Mouse (Mus musculus): ENCODE measurements around the gene Olfr288. TPM values are rescaled to one million over a fixed set of nuclear protein-coding genes. Genes with fewer than 3 reads are reported as not detected.
A peak's percentile ranks its signal among the peaks of the same experiment; 100 is the strongest.

Olfr288 gene
- polyA plus RNA-seq, 1 experiment: not detected

- TF ChIP-seq CTCF (IDR thresholded peaks at IDR 0.05; ENCODE audit: insufficient read depth, low read length) (no peak), POLR2A (IDR thresholded peaks at IDR 0.05; ENCODE audit: borderline replicate concordance, extremely low read depth, low read depth, low read length) (no peak)
- no peaks in the 10 kb centered on the region for H3K4me1 ChIP-seq (ENCODE audit: control insufficient read depth, insufficient read depth, low read length)
- DNase-seq: no peak
- H3K4me3 ChIP-seq (replicated peaks; ENCODE audit: extremely low read depth, low read depth, low read length): peak overlapping the region; percentile 1
- WGBS: 13% methylated on average over 19 of the region's 19 CpGs
Measured at GRCm38 (mm10) chr15:98168622-98169004, 26.7 kb downstream of the Olfr288 start.

GRCm38 (mm10) chr15:98167645-98168621, 27.4 kb downstream of the Olfr288 start:
- no peaks in the 10 kb centered on the region for H3K4me1 ChIP-seq (ENCODE audit: control insufficient read depth, insufficient read depth, low read length)
- WGBS: 4% methylated on average over 69 of the region's 69 CpGs
- no peak for TF ChIP-seq POLR2A (IDR thresholded peaks at IDR 0.05; ENCODE audit: borderline replicate concordance, extremely low read depth, low read depth, low read length)
- no peak for TF ChIP-seq CTCF (IDR thresholded peaks at IDR 0.05; ENCODE audit: insufficient read depth, low read length)
- peak; percentile 19 for DNase-seq
- H3K4me3 ChIP-seq (replicated peaks; ENCODE audit: extremely low read depth, low read depth, low read length): peak overlapping the region; percentile 1

- Histone ChIP-seq H3K4me3 (replicated peaks; ENCODE audit: extremely low read depth, low read depth, low read length) (no peak within 1 kb of the TSS), H3K4me1 (ENCODE audit: control insufficient read depth, insufficient read depth, low read length) (no peaks in the 10 kb centered on the region)
- 3% methylated on average over 18 of the region's 18 CpGs for WGBS
- no peak for DNase-seq
- TF ChIP-seq CTCF (IDR thresholded peaks at IDR 0.05; ENCODE audit: insufficient read depth, low read length) (no peak), POLR2A (IDR thresholded peaks at IDR 0.05; ENCODE audit: borderline replicate concordance, extremely low read depth, low read depth, low read length) (no peak)
Measured at GRCm38 (mm10) chr15:98166963-98167644, 28.2 kb downstream of the Olfr288 start, which contains the start of gene Ccdc184. Gene Ccdc184, plus strand, starts transcription at chr15:98167158.

GRCm38 (mm10) chr15:98165525-98165924, 29.8 kb downstream of the Olfr288 start, which contains the start of gene Asb8:
Gene Asb8, minus strand, starts transcription at chr15:98165625.
- Histone ChIP-seq H3K4me1 (ENCODE audit: control insufficient read depth, insufficient read depth, low read length) (no peaks in the 10 kb centered on the region; the same call in none of the 2 replicates), H3K4me3 (replicated peaks; ENCODE audit: extremely low read depth, low read depth, low read length) (no peak within 1 kb of the TSS)
- TF ChIP-seq POLR2A (IDR thresholded peaks at IDR 0.05; ENCODE audit: borderline replicate concordance, extremely low read depth, low read depth, low read length) (no peak), CTCF (IDR thresholded peaks at IDR 0.05; ENCODE audit: insufficient read depth, low read length) (no peak)
- DNase-seq: no peak
- WGBS: 76% methylated on average over 5 of the region's 5 CpGs

GRCm38 (mm10) chr15:98162561-98162960, 32.8 kb downstream of the Olfr288 start:
- DNase-seq: no peak
- WGBS: 48% methylated on average over 4 of the region's 4 CpGs
- Histone ChIP-seq H3K4me1 (ENCODE audit: control insufficient read depth, insufficient read depth, low read length) (no peaks in the 10 kb centered on the region; the same call in none of the 2 replicates), H3K4me3 (replicated peaks; ENCODE audit: extremely low read depth, low read depth, low read length) (no peak overlapping the region)
- no peak for TF ChIP-seq CTCF (IDR thresholded peaks at IDR 0.05; ENCODE audit: insufficient read depth, low read length)
- no peak for TF ChIP-seq POLR2A (IDR thresholded peaks at IDR 0.05; ENCODE audit: borderline replicate concordance, extremely low read depth, low read depth, low read length)

GRCm38 (mm10) chr15:98161026-98161805, 34.1 kb downstream of the Olfr288 start:
- Histone ChIP-seq H3K4me3 (replicated peaks; ENCODE audit: extremely low read depth, low read depth, low read length) (no peak overlapping the region), H3K4me1 (ENCODE audit: control insufficient read depth, insufficient read depth, low read length) (no peaks in the 10 kb centered on the region; the same call in none of the 2 replicates)
- TF ChIP-seq POLR2A (IDR thresholded peaks at IDR 0.05; ENCODE audit: borderline replicate concordance, extremely low read depth, low read depth, low read length): no peak
- TF ChIP-seq CTCF (IDR thresholded peaks at IDR 0.05; ENCODE audit: insufficient read depth, low read length): no peak
- DNase-seq: no peak
- WGBS: 53% methylated on average over 19 of the region's 19 CpGs

- Histone ChIP-seq H3K4me3 (replicated peaks; ENCODE audit: extremely low read depth, low read depth, low read length) (no peak overlapping the region), H3K4me1 (ENCODE audit: control insufficient read depth, insufficient read depth, low read length) (no peaks in the 10 kb centered on the region; the same call in none of the 2 replicates)
- DNase-seq: no peak
- TF ChIP-seq POLR2A (IDR thresholded peaks at IDR 0.05; ENCODE audit: borderline replicate concordance, extremely low read depth, low read depth, low read length) (no peak), CTCF (IDR thresholded peaks at IDR 0.05; ENCODE audit: insufficient read depth, low read length) (no peak)
- WGBS: 67% methylated on average over 1 of the region's 1 CpGs
Measured at GRCm38 (mm10) chr15:98157253-98157652, 38.1 kb downstream of the Olfr288 start.

- TF ChIP-seq POLR2A (IDR thresholded peaks at IDR 0.05; ENCODE audit: borderline replicate concordance, extremely low read depth, low read depth, low read length) (no peak), CTCF (IDR thresholded peaks at IDR 0.05; ENCODE audit: insufficient read depth, low read length) (no peak)
- 48% methylated on average over 4 of the region's 4 CpGs for WGBS
Measured at GRCm38 (mm10) chr15:98155944-98156343, 39.4 kb downstream of the Olfr288 start.

GRCm38 (mm10) chr15:98155272-98155671, 40.1 kb downstream of the Olfr288 start:
- no peak for DNase-seq
- no peak overlapping the region for H3K4me3 ChIP-seq (replicated peaks; ENCODE audit: extremely low read depth, low read depth, low read length)
- WGBS: 79% methylated on average over 5 of the region's 5 CpGs
- no peaks in the 10 kb centered on the region; the same call in 1 of the 2 replicates for H3K4me1 ChIP-seq (ENCODE audit: control insufficient read depth, insufficient read depth, low read length)
- TF ChIP-seq CTCF (IDR thresholded peaks at IDR 0.05; ENCODE audit: insufficient read depth, low read length) (no peak), POLR2A (IDR thresholded peaks at IDR 0.05; ENCODE audit: borderline replicate concordance, extremely low read depth, low read depth, low read length) (no peak)

More at GRCm38 (mm10) chr15:98155944-98156343, 39.4 kb downstream of the Olfr288 start:
- no peaks in the 10 kb centered on the region; the same call in 1 of the 2 replicates for H3K4me1 ChIP-seq (ENCODE audit: control insufficient read depth, insufficient read depth, low read length)
- DNase-seq: no peak
- no peak overlapping the region for H3K4me3 ChIP-seq (replicated peaks; ENCODE audit: extremely low read depth, low read depth, low read length)

Measured in lung, adult 2 months (tissue).